Mouse (Mus musculus) CH12.LX (cell line): ENCODE results near the gene Slc25a15.

Experiments
- CTCF ChIP-seq, 2 experiments: IDR thresholded peaks in 1 of 2; conservative IDR thresholded peaks in 1 of 2; 2 replicates each; pipeline ENCODE4 v1.5.1; 2011 to 2012; ENCODE audit warnings: low read depth in 2 of 2, low read length in 2 of 2, improper control_type of control experiment in 1 of 2, inconsistent platforms in 1 of 2, mild to moderate bottlenecking in 1 of 2, moderate library complexity in 1 of 2
- E2F4 ChIP-seq: IDR thresholded peaks from 2 replicates; pipeline ENCODE4 v1.6.1; 2011; ENCODE audit warnings: low read depth, low read length, improper control_type of control experiment; ENCODE audit not compliant: insufficient replicate concordance
- EP300 ChIP-seq: IDR thresholded peaks from 2 replicates; pipeline ENCODE4 v1.6.1; 2011; ENCODE audit warnings: low read length, improper control_type of control experiment
- IRF4 ChIP-seq: IDR thresholded peaks from 2 replicates; pipeline ENCODE4 v1.6.1; 2014; ENCODE audit warnings: low read depth, mild to moderate bottlenecking, inconsistent platforms, low read length, improper control_type of control experiment
- MEF2A ChIP-seq: IDR thresholded peaks from 2 replicates; pipeline ENCODE4 v1.6.1; 2014; ENCODE audit warnings: low read depth, mild to moderate bottlenecking, inconsistent platforms, low read length, improper control_type of control experiment, borderline replicate concordance
- POLR2A ChIP-seq: IDR thresholded peaks from 2 replicates; pipeline ENCODE4 v1.6.1; 2011; ENCODE audit warnings: low read depth, mild to moderate bottlenecking, improper control_type of control experiment, low read length
- UBTF ChIP-seq: IDR thresholded peaks from 2 replicates; pipeline ENCODE4 v1.6.1; 2012; ENCODE audit warnings: low read depth, mild to moderate bottlenecking, inconsistent platforms, low read length, improper control_type of control experiment, moderate library complexity
- ZC3H11A ChIP-seq: IDR thresholded peaks from 2 replicates; pipeline ENCODE4 v1.6.1; 2012; ENCODE audit warnings: low read depth, mild to moderate bottlenecking, inconsistent platforms, low read length, improper control_type of control experiment

- no peak for TF ChIP-seq ZC3H11A
- no peak for TF ChIP-seq IRF4
- TF ChIP-seq MEF2A, result no peak
- TF ChIP-seq CTCF (conservative IDR thresholded peaks at IDR 0.05 in 1 of 2, IDR thresholded peaks at IDR 0.05 in 1 of 2; ENCODE audit: low read depth in 2 of 2, low read length in 2 of 2), result peak in 1 of 2 experiments; percentile 36; a peak in 2 of 4 replicates
- no peak for TF ChIP-seq E2F4
- no peak for TF ChIP-seq UBTF
- TF ChIP-seq POLR2A, result no peak
- no peak for TF ChIP-seq EP300
Measured at GRCm38 (mm10) chr8:22403235-22403634, 4.8 kb upstream of the Slc25a15 start.
